Mouse (Mus musculus): Measurements from ENCODE around the gene Crtac1. TPM values are rescaled to one million over a fixed set of nuclear protein-coding genes. Genes with fewer than 3 reads are reported as not detected.

Crtac1 gene
- polyA plus RNA-seq, 1 experiment from 2014 or later = 0.44 TPM

GRCm38 (mm10) chr19:42317648-42318425 is 113.7 kb downstream of the Crtac1 start:
- 37% methylated on average over 18 of the region's 18 CpGs for WGBS
- Histone ChIP-seq H3K4me1 (ENCODE audit: insufficient read depth, low read depth, low read length) (no peaks in the 10 kb centered on the region), H3K36me3 (ENCODE audit: insufficient read depth, low read length) (no peaks in the 10 kb centered on the region), H3K4me2 (replicated peaks; ENCODE audit: low read depth, low read length) (no peak overlapping the region), H3K27ac (ENCODE audit: low read length) (no peak overlapping the region), H3K27me3 (replicated peaks; ENCODE audit: insufficient read depth, low read length) (no peaks in the 10 kb centered on the region), H3K4me3 (ENCODE audit: low read depth, low read length) (no peak overlapping the region), H3K9ac (replicated peaks; ENCODE audit: low read depth) (no peak overlapping the region), H3K9me3 (ENCODE audit: low read length) (no peaks in the 10 kb centered on the region)
- ATAC-seq (peak; percentile 69), DNase-seq (ENCODE audit: low spot score) (peak; percentile 68)
- TF ChIP-seq EP300 (IDR thresholded peaks at IDR 0.05) = no peak
- TF ChIP-seq CTCF (IDR thresholded peaks at IDR 0.05) = no peak

DNA sequence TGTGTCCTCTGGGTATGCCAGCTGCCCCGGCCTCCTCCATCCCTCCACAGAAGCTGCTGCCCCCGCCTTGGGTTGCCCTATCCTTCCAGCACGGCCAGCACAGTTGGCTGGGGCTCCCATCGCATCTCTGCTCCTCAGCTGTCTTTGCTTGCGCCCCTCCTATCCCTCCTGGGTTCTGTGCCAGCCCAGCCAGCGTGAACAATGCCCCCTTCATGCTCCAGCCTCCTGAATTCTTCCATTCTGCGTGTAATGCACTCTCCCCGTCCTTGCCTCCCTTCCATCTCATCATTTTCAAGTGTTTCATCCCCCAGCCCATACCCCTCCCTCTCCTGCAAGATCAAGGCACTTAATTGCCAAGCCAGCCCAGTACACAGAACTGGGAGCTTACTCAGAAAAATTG is 114.6 kb downstream of the Crtac1 start:
- Histone ChIP-seq H3K4me1 (ENCODE audit: insufficient read depth, low read depth, low read length) (no peaks in the 10 kb centered on the region), H3K9me3 (ENCODE audit: low read length) (no peaks in the 10 kb centered on the region), H3K4me3 (ENCODE audit: low read depth, low read length) (no peak overlapping the region), H3K27me3 (replicated peaks; ENCODE audit: insufficient read depth, low read length) (no peaks in the 10 kb centered on the region), H3K9ac (replicated peaks; ENCODE audit: low read depth) (no peak overlapping the region), H3K4me2 (replicated peaks; ENCODE audit: low read depth, low read length) (no peak overlapping the region), H3K36me3 (ENCODE audit: insufficient read depth, low read length) (no peaks in the 10 kb centered on the region), H3K27ac (ENCODE audit: low read length) (no peak overlapping the region)
- DNase-seq (ENCODE audit: low spot score) = no peak
- 46% methylated on average over 8 of the region's 8 CpGs for WGBS
- no peak for ATAC-seq
- TF ChIP-seq CTCF (IDR thresholded peaks at IDR 0.05) = no peak
- no peak for TF ChIP-seq EP300 (IDR thresholded peaks at IDR 0.05)

GRCm38 (mm10) chr19:42316525-42316924 is 115.1 kb downstream of the Crtac1 start:
- H3K9ac ChIP-seq (replicated peaks; ENCODE audit: low read depth) = no peak overlapping the region
- H3K27ac ChIP-seq (ENCODE audit: low read length) = no peak overlapping the region
- no peak overlapping the region for H3K4me3 ChIP-seq (ENCODE audit: low read depth, low read length)
- no peaks in the 10 kb centered on the region for H3K9me3 ChIP-seq (ENCODE audit: low read length)
- no peak for ATAC-seq
- no peak for TF ChIP-seq CTCF (IDR thresholded peaks at IDR 0.05)
- no peak for TF ChIP-seq EP300 (IDR thresholded peaks at IDR 0.05)
- H3K4me1 ChIP-seq (ENCODE audit: insufficient read depth, low read depth, low read length) = no peaks in the 10 kb centered on the region
- 58% methylated on average over 2 of the region's 2 CpGs for WGBS
- H3K27me3 ChIP-seq (replicated peaks; ENCODE audit: insufficient read depth, low read length) = no peaks in the 10 kb centered on the region
- no peaks in the 10 kb centered on the region for H3K36me3 ChIP-seq (ENCODE audit: insufficient read depth, low read length)
- no peak overlapping the region for H3K4me2 ChIP-seq (replicated peaks; ENCODE audit: low read depth, low read length)
- DNase-seq (ENCODE audit: low spot score) = no peak

- DNase-seq (ENCODE audit: low spot score) (peak; percentile 74), ATAC-seq (peak; percentile 59)
- no peaks in the 10 kb centered on the region for H3K36me3 ChIP-seq (ENCODE audit: insufficient read depth, low read length)
- no peaks in the 10 kb centered on the region for H3K27me3 ChIP-seq (replicated peaks; ENCODE audit: insufficient read depth, low read length)
- no peak overlapping the region for H3K4me3 ChIP-seq (ENCODE audit: low read depth, low read length)
- no peak overlapping the region for H3K9ac ChIP-seq (replicated peaks; ENCODE audit: low read depth)
- no peak for TF ChIP-seq EP300 (IDR thresholded peaks at IDR 0.05)
- TF ChIP-seq CTCF (IDR thresholded peaks at IDR 0.05) = peak; percentile 93
- H3K4me2 ChIP-seq (replicated peaks; ENCODE audit: low read depth, low read length) = no peak overlapping the region
- 0% methylated on average over 1 of the region's 1 CpGs for WGBS
- no peaks in the 10 kb centered on the region for H3K9me3 ChIP-seq (ENCODE audit: low read length)
- H3K27ac ChIP-seq (ENCODE audit: low read length) = no peak overlapping the region
- no peaks in the 10 kb centered on the region for H3K4me1 ChIP-seq (ENCODE audit: insufficient read depth, low read depth, low read length)
These were observed 115.7 kb downstream of the Crtac1 start for GRCm38 (mm10) chr19:42315914-42316313.

DNA sequence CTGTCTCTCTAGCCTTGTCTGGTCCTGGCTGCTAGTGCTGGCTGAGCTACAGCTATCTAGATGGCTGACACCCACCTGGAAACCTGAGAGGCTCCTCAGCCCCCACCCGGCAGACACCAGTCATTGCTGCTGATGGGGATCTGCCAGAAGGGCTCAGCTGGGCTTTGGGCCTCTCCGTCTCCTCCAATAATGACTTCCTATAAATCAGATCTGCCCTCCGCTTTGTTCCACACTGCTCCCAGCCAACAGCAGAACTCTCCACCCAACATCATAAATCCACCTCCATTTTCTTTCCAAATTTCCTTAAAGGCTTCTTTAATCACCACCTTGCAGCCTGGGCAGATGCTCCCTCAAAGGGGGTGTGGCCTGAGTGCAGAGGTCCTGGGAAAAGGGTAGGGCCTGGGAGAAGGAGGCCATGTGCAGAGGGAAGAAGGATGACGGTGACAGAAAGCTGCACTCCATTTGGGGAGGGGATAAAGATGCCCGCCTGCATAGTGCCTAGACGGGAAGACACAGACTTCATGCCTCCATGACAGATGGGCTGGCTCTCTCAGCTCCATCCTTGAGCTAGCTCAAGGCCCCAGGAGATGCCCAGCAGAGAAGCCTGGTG is 116.4 kb downstream of the Crtac1 start:
- no peak for ATAC-seq
- H3K4me1 ChIP-seq (ENCODE audit: insufficient read depth, low read depth, low read length) = no peaks in the 10 kb centered on the region
- TF ChIP-seq CTCF (IDR thresholded peaks at IDR 0.05) (no peak), EP300 (IDR thresholded peaks at IDR 0.05) (no peak)
- no peaks in the 10 kb centered on the region for H3K27me3 ChIP-seq (replicated peaks; ENCODE audit: insufficient read depth, low read length)
- DNase-seq (ENCODE audit: low spot score) = no peak
- H3K4me3 ChIP-seq (ENCODE audit: low read depth, low read length) = no peak overlapping the region
- H3K27ac ChIP-seq (ENCODE audit: low read length) = no peak overlapping the region
- 75% methylated on average over 6 of the region's 6 CpGs for WGBS
- H3K4me2 ChIP-seq (replicated peaks; ENCODE audit: low read depth, low read length) = no peak overlapping the region
- no peaks in the 10 kb centered on the region for H3K36me3 ChIP-seq (ENCODE audit: insufficient read depth, low read length)
- no peaks in the 10 kb centered on the region for H3K9me3 ChIP-seq (ENCODE audit: low read length)
- no peak overlapping the region for H3K9ac ChIP-seq (replicated peaks; ENCODE audit: low read depth)

GRCm38 (mm10) chr19:42312191-42312590 is 119.4 kb downstream of the Crtac1 start:
- ATAC-seq = no peak
- 74% methylated on average over 3 of the region's 3 CpGs for WGBS
- no peaks in the 10 kb centered on the region for H3K36me3 ChIP-seq (ENCODE audit: insufficient read depth, low read length)
- no peak overlapping the region for H3K4me2 ChIP-seq (replicated peaks; ENCODE audit: low read depth, low read length)
- no peak overlapping the region for H3K9ac ChIP-seq (replicated peaks; ENCODE audit: low read depth)
- H3K27ac ChIP-seq (ENCODE audit: low read length) = no peak overlapping the region
- H3K4me1 ChIP-seq (ENCODE audit: insufficient read depth, low read depth, low read length) = no peaks in the 10 kb centered on the region
- no peak overlapping the region for H3K4me3 ChIP-seq (ENCODE audit: low read depth, low read length)
- H3K9me3 ChIP-seq (ENCODE audit: low read length) = no peaks in the 10 kb centered on the region
- no peak for TF ChIP-seq EP300 (IDR thresholded peaks at IDR 0.05)
- TF ChIP-seq CTCF (IDR thresholded peaks at IDR 0.05) = no peak
- no peaks in the 10 kb centered on the region for H3K27me3 ChIP-seq (replicated peaks; ENCODE audit: insufficient read depth, low read length)
- no peak for DNase-seq (ENCODE audit: low spot score)
